Mouse (Mus musculus): ENCODE results near the gene Gm11084.

DNA sequence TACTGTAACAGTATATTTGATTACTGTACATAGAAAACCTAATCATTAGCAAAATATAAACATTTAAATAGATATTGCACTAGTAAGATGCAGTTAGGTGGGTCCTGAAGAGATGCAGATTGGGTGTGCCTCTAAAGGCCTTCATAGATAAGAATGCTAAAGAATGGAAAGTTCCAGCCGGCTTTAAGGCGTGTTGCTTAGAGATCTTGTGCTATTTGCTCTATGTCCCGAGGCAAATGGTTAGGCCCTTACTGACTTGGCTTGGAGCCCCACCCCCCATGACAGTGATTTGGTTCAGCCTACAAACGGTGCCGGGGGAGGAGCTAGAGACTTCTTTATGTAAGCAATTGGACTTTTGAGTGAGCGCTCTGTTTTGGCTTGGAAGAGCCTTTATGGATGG lies 34.5 kb upstream of the Gm11084 start:
- TF ChIP-seq CTCF (IDR thresholded peaks at IDR 0.05; ENCODE audit: borderline replicate concordance, control insufficient read depth, extremely low read depth, insufficient read depth, low read length, poor library complexity) = no peak
- TF ChIP-seq POLR2A (IDR thresholded peaks at IDR 0.05; ENCODE audit: control insufficient read depth, extremely low read depth, insufficient read depth, low read length, poor library complexity) = no peak

Data from thymus, adult 2 months (tissue).